Mouse (Mus musculus) heart, adult 11 months (tissue): ENCODE results near the gene Casp14.

Experiments
- DNase-seq: peaks from one replicate; pipeline ENCODE4 v3.0.0; 2022

Casp14 gene

GRCm38 (mm10) chr10:78666696-78667095 lies 51.4 kb downstream of the Casp14 start:
- DNase-seq = peak; percentile 55

GRCm38 (mm10) chr10:78664546-78664945 lies 53.5 kb downstream of the Casp14 start:
- DNase-seq = no peak
